Mouse (Mus musculus) lung, adult 18-20 months (tissue): Measurements from ENCODE around the gene Gm10638.

Experiments
- DNase-seq, 2 experiments: peaks; one replicate each; pipeline ENCODE4 v3.0.0; 2022; ENCODE audit warnings: mixed read lengths in 2 of 2

The Gm10638 gene

GRCm38 (mm10) chr8:86740899-86741298 lies 4.6 kb upstream of the Gm10638 start:
- DNase-seq: no peak

GRCm38 (mm10) chr8:86741627-86742026 lies 3.9 kb upstream of the Gm10638 start:
- no peak for DNase-seq

- DNase-seq: no peak
Observed at GRCm38 (mm10) chr8:86742605-86743345, 2.7 kb upstream of the Gm10638 start.

GRCm38 (mm10) chr8:86744313-86745220 lies 932 bp upstream of the Gm10638 start:
- DNase-seq: no peak

GRCm38 (mm10) chr8:86745935-86746441 lies 489 bp downstream of the Gm10638 start:
- peak; percentile 92 to 93 for DNase-seq

GRCm38 (mm10) chr8:86746511-86746910 lies 1.0 kb downstream of the Gm10638 start:
- DNase-seq: peak in 1 of 2 experiments; percentile 16

GRCm38 (mm10) chr8:86749842-86750241 lies 4.3 kb downstream of the Gm10638 start:
- DNase-seq: no peak

- peak; percentile 64 to 68 for DNase-seq
Observed at GRCm38 (mm10) chr8:86756948-86757733, 11.6 kb downstream of the Gm10638 start.

- no peak for DNase-seq
Observed at GRCm38 (mm10) chr8:86758651-86759050, 13.2 kb downstream of the Gm10638 start.

GRCm38 (mm10) chr8:86759090-86759491 lies 13.6 kb downstream of the Gm10638 start:
- no peak for DNase-seq

GRCm38 (mm10) chr8:86760746-86761145 lies 15.2 kb downstream of the Gm10638 start:
- no peak for DNase-seq

GRCm38 (mm10) chr8:86762806-86763205 lies 17.3 kb downstream of the Gm10638 start:
- no peak for DNase-seq

GRCm38 (mm10) chr8:86765155-86765554 lies 19.7 kb downstream of the Gm10638 start:
- no peak for DNase-seq

GRCm38 (mm10) chr8:86765669-86766068 lies 20.2 kb downstream of the Gm10638 start:
- no peak for DNase-seq

- DNase-seq: peak; percentile 86 to 88
Observed at GRCm38 (mm10) chr8:86766548-86767211, 21.2 kb downstream of the Gm10638 start.

- DNase-seq: peak; percentile 69 to 84
Observed at GRCm38 (mm10) chr8:86768499-86768898, 23.0 kb downstream of the Gm10638 start.

GRCm38 (mm10) chr8:86769945-86770715 lies 24.6 kb downstream of the Gm10638 start:
- DNase-seq: no peak

GRCm38 (mm10) chr8:86779207-86779606 lies 33.7 kb downstream of the Gm10638 start:
- no peak for DNase-seq

GRCm38 (mm10) chr8:86781094-86781493 lies 35.6 kb downstream of the Gm10638 start:
- no peak for DNase-seq

- no peak for DNase-seq
Observed at GRCm38 (mm10) chr8:86786498-86786897, 41.0 kb downstream of the Gm10638 start.

GRCm38 (mm10) chr8:86787891-86788420 lies 42.5 kb downstream of the Gm10638 start:
- peak; percentile 45 to 57 for DNase-seq
